Mouse (Mus musculus): ENCODE results near the gene Masp1. TPM values are rescaled to one million over a fixed set of nuclear protein-coding genes. Genes with fewer than 3 reads are reported as not detected.

The Masp1 gene
- total and polyA plus RNA-seq, 2 experiments from 2014 or later, result 6.6 to 9.8 TPM

DNA sequence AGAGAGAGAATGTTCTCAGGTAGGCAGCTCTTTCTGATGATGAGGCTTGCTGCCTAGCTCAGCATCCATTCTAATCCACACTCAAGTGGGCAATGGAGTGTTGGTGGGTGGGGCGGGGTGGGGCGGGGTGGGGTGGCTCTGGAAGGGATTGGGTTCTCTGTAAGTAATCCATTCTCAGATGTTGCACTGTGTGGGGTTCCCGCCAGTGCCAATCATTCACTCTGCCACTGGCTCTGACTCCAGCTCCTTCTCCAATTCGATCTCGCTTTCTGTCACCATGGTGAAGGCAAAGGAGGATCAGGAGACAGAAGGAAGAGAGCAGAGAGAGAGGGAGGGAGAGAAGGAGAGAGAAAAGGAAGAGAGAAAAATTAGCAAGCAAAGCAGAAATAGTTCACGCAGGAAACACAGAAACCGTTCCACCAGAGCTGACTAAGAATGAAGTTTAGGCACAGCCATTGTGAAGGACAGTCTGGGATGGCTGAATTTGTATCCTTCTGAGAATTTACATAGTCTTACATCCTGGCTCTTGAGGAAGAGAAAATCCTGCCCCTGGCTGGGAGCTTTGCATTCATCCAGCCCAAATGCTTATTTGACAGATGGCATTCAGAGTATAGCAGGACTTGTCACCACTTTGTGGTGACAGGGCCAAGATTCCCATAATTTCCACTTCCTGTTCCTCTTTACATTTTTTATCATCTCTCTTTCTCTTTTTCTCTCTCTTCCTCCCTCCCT lies 40.6 kb downstream of the Masp1 start:
- TF ChIP-seq CTCF (IDR thresholded peaks at IDR 0.05; ENCODE audit: low read depth) (no peak), EP300 (IDR thresholded peaks at IDR 0.05; ENCODE audit: low read depth) (no peak)
- H3K4me2 ChIP-seq (ENCODE audit: low read depth, low read length), result no peak overlapping the region
- no peak for ATAC-seq (ENCODE audit: insufficient read depth, low read depth)
- no peak overlapping the region for H3K9ac ChIP-seq (replicated peaks; ENCODE audit: low read depth, low read length)
- no peak for DNase-seq (ENCODE audit: low spot score)
- WGBS, result 74% methylated on average over 7 of the region's 7 CpGs
- no peaks in the 10 kb centered on the region for H3K9me3 ChIP-seq (replicated peaks; ENCODE audit: control insufficient read depth, low read length)
- H3K4me3 ChIP-seq (ENCODE audit: low read depth, low read length), result no peak overlapping the region
- no peaks in the 10 kb centered on the region for H3K27me3 ChIP-seq (ENCODE audit: control insufficient read depth, insufficient read depth, low read length)
- H3K4me1 ChIP-seq (ENCODE audit: control insufficient read depth, insufficient read depth), result no peaks in the 10 kb centered on the region
- H3K27ac ChIP-seq (ENCODE audit: low read depth), result no peak overlapping the region
- no peaks in the 10 kb centered on the region for H3K36me3 ChIP-seq (replicated peaks; ENCODE audit: control insufficient read depth, insufficient read depth, low read length)

DNA sequence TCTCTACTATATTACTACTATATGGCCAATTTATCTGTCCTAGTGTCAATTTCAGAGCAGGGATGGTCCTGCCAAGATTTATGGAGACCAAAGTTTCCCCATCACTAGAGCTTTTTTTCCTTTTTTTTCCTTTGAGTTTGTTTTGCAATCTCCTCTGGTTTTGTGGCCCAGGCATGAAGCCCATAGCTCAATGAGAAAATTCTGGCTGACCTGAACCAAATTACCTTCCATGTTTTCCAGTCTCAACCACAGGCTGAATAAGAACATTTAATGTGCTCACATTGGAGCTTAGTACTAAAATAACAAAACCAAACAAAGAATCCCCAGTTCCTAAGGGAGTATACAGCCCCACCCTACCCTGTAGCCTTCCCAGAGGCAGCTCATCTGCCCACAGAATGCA lies 44.0 kb downstream of the Masp1 start:
- TF ChIP-seq CTCF (IDR thresholded peaks at IDR 0.05; ENCODE audit: low read depth), result no peak
- TF ChIP-seq EP300 (IDR thresholded peaks at IDR 0.05; ENCODE audit: low read depth), result no peak
- Histone ChIP-seq H3K9ac (replicated peaks; ENCODE audit: low read depth, low read length) (no peak overlapping the region), H3K9me3 (replicated peaks; ENCODE audit: control insufficient read depth, low read length) (no peaks in the 10 kb centered on the region), H3K27me3 (ENCODE audit: control insufficient read depth, insufficient read depth, low read length) (no peaks in the 10 kb centered on the region), H3K4me3 (ENCODE audit: low read depth, low read length) (no peak overlapping the region), H3K4me2 (ENCODE audit: low read depth, low read length) (no peak overlapping the region), H3K4me1 (ENCODE audit: control insufficient read depth, insufficient read depth) (no peaks in the 10 kb centered on the region; the same call in 1 of the 2 replicates), H3K27ac (ENCODE audit: low read depth) (no peak overlapping the region), H3K36me3 (replicated peaks; ENCODE audit: control insufficient read depth, insufficient read depth, low read length) (no peaks in the 10 kb centered on the region)
- ATAC-seq (ENCODE audit: insufficient read depth, low read depth), result no peak
- DNase-seq (ENCODE audit: low spot score), result no peak

DNA sequence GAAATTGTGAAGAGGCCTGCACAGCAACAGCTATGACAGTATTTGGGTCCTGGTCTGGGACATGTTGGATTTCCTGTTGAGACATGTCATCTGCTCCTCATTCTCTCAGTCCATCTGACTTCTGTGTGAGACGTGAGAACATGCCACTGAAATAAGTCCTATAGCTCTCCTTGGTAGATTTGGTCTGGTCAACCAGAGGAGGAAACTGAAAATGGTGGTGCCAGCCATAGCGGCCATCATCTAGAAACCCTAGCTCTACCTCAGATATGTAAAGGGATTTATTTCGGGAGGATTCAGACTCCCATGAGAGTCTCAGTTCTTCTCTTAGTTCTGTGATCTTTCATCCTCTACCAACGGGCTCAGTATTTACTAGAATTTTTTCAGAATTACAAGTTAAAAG lies 45.0 kb downstream of the Masp1 start:
- Histone ChIP-seq H3K27ac (ENCODE audit: low read depth) (no peak overlapping the region), H3K36me3 (replicated peaks; ENCODE audit: control insufficient read depth, insufficient read depth, low read length) (no peaks in the 10 kb centered on the region), H3K27me3 (ENCODE audit: control insufficient read depth, insufficient read depth, low read length) (no peaks in the 10 kb centered on the region), H3K4me3 (ENCODE audit: low read depth, low read length) (no peak overlapping the region), H3K4me2 (ENCODE audit: low read depth, low read length) (no peak overlapping the region), H3K9me3 (replicated peaks; ENCODE audit: control insufficient read depth, low read length) (no peaks in the 10 kb centered on the region), H3K9ac (replicated peaks; ENCODE audit: low read depth, low read length) (no peak overlapping the region), H3K4me1 (ENCODE audit: control insufficient read depth, insufficient read depth) (no peaks in the 10 kb centered on the region; the same call in 1 of the 2 replicates)
- no peak for ATAC-seq (ENCODE audit: insufficient read depth, low read depth)
- DNase-seq (ENCODE audit: low spot score), result no peak
- WGBS, result 83% methylated on average over 4 of the region's 4 CpGs
- TF ChIP-seq EP300 (IDR thresholded peaks at IDR 0.05; ENCODE audit: low read depth), result no peak
- no peak for TF ChIP-seq CTCF (IDR thresholded peaks at IDR 0.05; ENCODE audit: low read depth)

DNA sequence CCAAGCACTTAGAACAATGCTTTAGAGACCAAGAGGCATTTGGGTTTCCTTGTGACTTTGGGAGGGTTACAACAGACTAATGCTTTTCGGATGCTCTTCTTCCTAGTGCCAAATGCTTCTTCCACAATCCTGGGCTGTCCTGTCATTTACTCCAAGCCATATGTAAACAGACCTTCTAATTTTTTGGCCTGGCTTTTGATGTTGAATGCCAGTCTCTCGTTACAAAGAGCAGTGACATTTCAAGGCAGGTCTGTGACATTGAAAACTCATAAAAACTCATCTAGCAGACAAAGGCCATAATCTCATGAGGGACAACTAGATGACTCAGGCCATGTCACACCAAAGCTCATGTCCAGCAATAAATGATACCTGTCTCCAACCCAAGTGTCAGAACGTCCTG lies 48.6 kb downstream of the Masp1 start:
- H3K9ac ChIP-seq (replicated peaks; ENCODE audit: low read depth, low read length), result no peak overlapping the region
- 73% methylated on average over 3 of the region's 3 CpGs for WGBS
- no peak overlapping the region for H3K4me2 ChIP-seq (ENCODE audit: low read depth, low read length)
- H3K9me3 ChIP-seq (replicated peaks; ENCODE audit: control insufficient read depth, low read length), result no peaks in the 10 kb centered on the region
- no peaks in the 10 kb centered on the region; the same call in 1 of the 2 replicates for H3K4me1 ChIP-seq (ENCODE audit: control insufficient read depth, insufficient read depth)
- DNase-seq (ENCODE audit: low spot score), result no peak
- no peak overlapping the region for H3K4me3 ChIP-seq (ENCODE audit: low read depth, low read length)
- TF ChIP-seq CTCF (IDR thresholded peaks at IDR 0.05; ENCODE audit: low read depth), result no peak
- no peak for ATAC-seq (ENCODE audit: insufficient read depth, low read depth)
- no peak overlapping the region for H3K27ac ChIP-seq (ENCODE audit: low read depth)
- no peaks in the 10 kb centered on the region for H3K36me3 ChIP-seq (replicated peaks; ENCODE audit: control insufficient read depth, insufficient read depth, low read length)
- no peaks in the 10 kb centered on the region for H3K27me3 ChIP-seq (ENCODE audit: control insufficient read depth, insufficient read depth, low read length)

DNA sequence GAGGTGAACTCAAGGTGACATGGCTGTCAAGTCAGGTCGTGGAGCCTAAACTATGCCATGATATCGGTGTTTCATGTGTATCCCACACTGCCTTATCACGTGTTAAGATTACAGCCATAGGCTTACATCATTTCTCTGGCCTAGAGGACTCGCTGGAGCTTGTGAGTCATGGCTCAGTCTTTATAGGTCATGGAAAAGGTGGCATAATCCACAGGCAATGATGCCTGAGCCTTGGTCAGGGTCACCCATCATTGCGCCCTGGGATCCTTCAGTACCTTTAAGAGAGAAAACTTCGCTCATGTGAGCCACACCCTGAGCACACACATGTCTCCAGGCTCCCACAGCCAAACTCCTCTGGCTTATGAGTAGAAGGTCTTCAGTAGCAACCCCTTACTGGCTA lies 49.1 kb downstream of the Masp1 start:
- Histone ChIP-seq H3K27ac (ENCODE audit: low read depth) (no peak overlapping the region), H3K36me3 (replicated peaks; ENCODE audit: control insufficient read depth, insufficient read depth, low read length) (no peaks in the 10 kb centered on the region), H3K4me3 (ENCODE audit: low read depth, low read length) (no peak overlapping the region), H3K27me3 (ENCODE audit: control insufficient read depth, insufficient read depth, low read length) (no peaks in the 10 kb centered on the region), H3K4me2 (ENCODE audit: low read depth, low read length) (no peak overlapping the region), H3K4me1 (ENCODE audit: control insufficient read depth, insufficient read depth) (no peaks in the 10 kb centered on the region; the same call in 1 of the 2 replicates), H3K9me3 (replicated peaks; ENCODE audit: control insufficient read depth, low read length) (no peaks in the 10 kb centered on the region), H3K9ac (replicated peaks; ENCODE audit: low read depth, low read length) (no peak overlapping the region)
- ATAC-seq (ENCODE audit: insufficient read depth, low read depth), result no peak
- no peak for TF ChIP-seq CTCF (IDR thresholded peaks at IDR 0.05; ENCODE audit: low read depth)
- TF ChIP-seq EP300 (IDR thresholded peaks at IDR 0.05; ENCODE audit: low read depth), result no peak
- 69% methylated on average over 6 of the region's 6 CpGs for WGBS
- DNase-seq (ENCODE audit: low spot score), result no peak

Measured in heart, postnatal 0 days (tissue).